Mouse (Mus musculus) retina, postnatal 7 days (tissue): ENCODE measurements around the gene Olfr1168.
"Not testable (repeated sequence)": the region's sequence is repeated elsewhere in the genome, so short reads cannot be mapped to it uniquely, and the experiment has no call there.

Experiments
- DNase-seq: peaks from one replicate; pipeline ENCODE4 v3.0.0-alpha.2; 2012; ENCODE audit warnings: low read depth, low spot score

Olfr1168 gene

DNA sequence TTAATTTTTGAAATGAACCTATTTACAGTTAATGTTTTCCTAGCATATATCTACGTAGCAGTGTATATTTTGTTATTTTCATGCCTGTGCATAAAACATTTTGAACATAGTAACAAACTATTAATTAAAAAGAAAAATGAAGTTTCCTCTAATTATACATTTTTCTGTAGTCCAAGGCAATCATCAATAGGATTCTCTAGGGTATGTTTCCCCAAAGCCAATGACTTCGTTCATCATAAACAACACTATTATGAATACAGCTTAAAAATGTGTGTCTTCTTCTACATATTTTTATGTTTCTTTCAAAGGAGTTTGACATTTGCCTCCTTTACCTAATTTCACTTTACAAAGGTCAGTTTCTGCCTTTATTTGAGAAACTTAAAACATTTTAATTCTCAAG, at the start of gene Olfr1168:
TSS of gene Olfr1168 (plus strand) at position 301 of the 400 bp plus-strand sequence.
- DNase-seq = no peak

DNA sequence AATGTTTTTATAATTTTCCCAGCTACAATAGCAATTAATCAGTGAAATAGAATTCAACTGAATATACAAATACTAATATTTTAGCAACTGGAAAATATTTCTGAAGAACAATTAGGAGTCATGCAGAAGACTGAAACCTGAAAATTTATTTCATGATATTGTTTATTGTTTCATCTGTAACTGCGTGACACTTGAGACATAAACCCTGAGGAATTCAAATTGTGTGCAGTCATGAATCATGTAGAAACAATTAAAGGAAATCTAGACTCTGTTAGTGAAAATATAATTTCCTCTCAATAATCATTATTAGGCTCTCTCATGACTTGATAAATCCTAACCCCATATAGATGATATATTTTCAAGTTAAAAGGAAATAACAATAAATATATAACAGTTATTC, 26.6 kb upstream of the Olfr1168 start, which contains the start of gene Olfr1167:
TSS of gene Olfr1167 (minus strand) at position 101 of the 400 bp plus-strand sequence.
- not testable (repeated sequence) for DNase-seq

DNA sequence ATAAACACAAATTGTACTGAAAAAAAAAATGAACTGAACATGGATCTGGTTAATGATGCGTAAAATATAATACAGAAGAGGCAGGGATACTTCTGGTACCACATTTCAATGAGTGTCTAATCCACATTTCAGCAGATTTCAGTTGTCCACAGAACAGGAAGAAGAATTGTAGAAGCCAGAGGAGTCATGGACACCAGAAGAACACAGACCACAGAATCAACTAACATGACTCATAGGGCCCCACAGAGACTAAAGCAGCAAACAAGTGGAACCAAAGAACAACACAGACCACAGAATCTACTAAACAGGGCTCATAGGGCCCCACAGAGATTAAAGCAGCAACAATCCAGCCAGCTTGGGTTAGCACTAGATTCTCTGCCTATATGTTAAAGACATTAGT, 39.1 kb downstream of the Olfr1168 start:
- no peak for DNase-seq

DNA sequence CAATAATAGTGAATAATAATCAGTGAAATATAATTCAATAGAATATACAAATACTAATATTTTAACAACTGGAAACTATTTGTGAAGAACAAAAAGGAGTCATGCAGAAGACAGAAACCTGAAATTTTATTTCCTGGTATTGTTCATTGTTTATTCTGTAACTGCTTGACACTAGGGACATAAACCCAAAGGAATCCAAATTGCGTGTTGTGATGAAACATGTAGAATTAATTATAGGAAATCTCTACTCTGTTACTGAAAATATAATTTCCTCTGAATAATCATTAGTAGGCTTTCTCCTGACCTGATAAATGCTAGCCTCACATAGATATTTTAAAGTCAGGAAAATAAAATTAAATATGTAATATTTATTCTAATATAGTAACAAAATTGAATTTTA, 46.6 kb downstream of the Olfr1168 start, which contains the start of gene Olfr1170:
TSS of gene Olfr1170 (minus strand) at position 101 of the 400 bp plus-strand sequence.
- DNase-seq = no peak
